Mouse (Mus musculus): ENCODE results near the gene Maml1.
"Not testable (repeated sequence)": the region's sequence is repeated elsewhere in the genome, so short reads cannot be mapped to it uniquely, and the experiment has no call there.

Maml1 gene

GRCm38 (mm10) chr11:50292190-50292855 lies at the start of gene Maml1:
TSS of gene Maml1 (minus strand) at chr11:50292311.
- peak; percentile 97 for DNase-seq (ENCODE audit: low read depth, low spot score)

- DNase-seq (ENCODE audit: low read depth, low spot score) = no peak
These were observed 44.8 kb upstream of the Maml1 start for GRCm38 (mm10) chr11:50336891-50337290.

- no peak for DNase-seq (ENCODE audit: low read depth, low spot score)
These were observed 44.0 kb upstream of the Maml1 start for GRCm38 (mm10) chr11:50336126-50336525.

GRCm38 (mm10) chr11:50333181-50333580 lies 41.1 kb upstream of the Maml1 start:
- DNase-seq (ENCODE audit: low read depth, low spot score) = no peak

- no peak for DNase-seq (ENCODE audit: low read depth, low spot score)
These were observed 37.3 kb upstream of the Maml1 start for GRCm38 (mm10) chr11:50329378-50329777.

GRCm38 (mm10) chr11:50328075-50328625 lies 36.0 kb upstream of the Maml1 start:
- no peak for DNase-seq (ENCODE audit: low read depth, low spot score)

GRCm38 (mm10) chr11:50326302-50326966 lies 34.3 kb upstream of the Maml1 start:
- no peak for DNase-seq (ENCODE audit: low read depth, low spot score)

- DNase-seq (ENCODE audit: low read depth, low spot score) = peak; percentile 99
These were observed 33.6 kb upstream of the Maml1 start, which contains the start of gene Canx for GRCm38 (mm10) chr11:50325496-50326301. TSS of gene Canx (minus strand) at chr11:50325673.

- DNase-seq (ENCODE audit: low read depth, low spot score) = no peak
These were observed 32.8 kb upstream of the Maml1 start for GRCm38 (mm10) chr11:50324751-50325471.

- DNase-seq (ENCODE audit: low read depth, low spot score) = no peak
These were observed 31.7 kb upstream of the Maml1 start for GRCm38 (mm10) chr11:50323843-50324242.

- no peak for DNase-seq (ENCODE audit: low read depth, low spot score)
These were observed 30.2 kb upstream of the Maml1 start for GRCm38 (mm10) chr11:50322345-50322744.

GRCm38 (mm10) chr11:50321239-50321638 lies 29.1 kb upstream of the Maml1 start:
- DNase-seq (ENCODE audit: low read depth, low spot score) = no peak

- not testable (repeated sequence) for DNase-seq (ENCODE audit: low read depth, low spot score)
These were observed 27.2 kb upstream of the Maml1 start for GRCm38 (mm10) chr11:50319343-50319742.

GRCm38 (mm10) chr11:50312803-50313202 lies 20.7 kb upstream of the Maml1 start:
- no peak for DNase-seq (ENCODE audit: low read depth, low spot score)

GRCm38 (mm10) chr11:50303406-50303805 lies 11.3 kb upstream of the Maml1 start:
- DNase-seq (ENCODE audit: low read depth, low spot score) = no peak

GRCm38 (mm10) chr11:50291321-50292165 lies 568 bp downstream of the Maml1 start:
- no peak for DNase-seq (ENCODE audit: low read depth, low spot score)

GRCm38 (mm10) chr11:50290486-50291225 lies 1.5 kb downstream of the Maml1 start:
- no peak for DNase-seq (ENCODE audit: low read depth, low spot score)

GRCm38 (mm10) chr11:50286428-50286827 lies 5.7 kb downstream of the Maml1 start:
- DNase-seq (ENCODE audit: low read depth, low spot score) = no peak

- no peak for DNase-seq (ENCODE audit: low read depth, low spot score)
These were observed 6.4 kb downstream of the Maml1 start for GRCm38 (mm10) chr11:50285696-50286095.

GRCm38 (mm10) chr11:50285263-50285662 lies 6.8 kb downstream of the Maml1 start:
- DNase-seq (ENCODE audit: low read depth, low spot score) = no peak

Data from embryo, embryonic 11.5 days (tissue).